Comparison of ENCODE assay signal across 7 mouse cellular contexts in the genomic region with DNA sequence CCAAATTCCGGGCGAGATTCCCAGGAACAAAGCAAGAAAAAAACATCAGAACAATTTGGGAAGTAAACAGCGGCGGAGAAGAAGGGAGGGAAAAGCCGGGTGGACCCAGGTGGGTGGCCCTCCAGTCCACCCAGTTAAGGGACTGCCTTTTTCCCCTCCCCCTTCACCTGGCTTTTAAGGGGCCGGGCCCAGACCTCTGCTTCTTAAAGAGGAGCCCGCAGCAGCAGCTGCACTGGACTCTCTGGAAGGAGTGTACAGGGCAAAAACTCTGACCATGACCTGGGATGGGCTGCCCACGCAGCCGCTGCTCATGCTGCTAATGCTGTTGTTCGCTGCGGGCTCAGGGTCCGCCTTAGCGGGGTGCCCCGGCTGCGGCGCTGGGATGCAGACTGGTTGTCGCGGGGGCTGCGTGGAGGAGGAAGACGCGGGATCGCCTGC. TPM values are rescaled to one million over a fixed set of nuclear protein-coding genes. Genes with fewer than 3 reads are reported as not detected.
DNase-seq lines count a peak whose midpoint lies in the region; ATAC-seq and TF ChIP-seq lines count a peak whose summit lies in the region.

TSS of gene Igfbp6 (plus strand) at position 89 of the 438 bp plus-strand sequence.

- H3K36me3 ChIP-seq in thymus, adult 2 months (ENCODE audit: control insufficient read depth, insufficient read depth, low read length): no peaks in the 10 kb centered on the region
- no peaks in the 10 kb centered on the region for H3K36me3 ChIP-seq in hindbrain, embryonic 15.5 days
- H3K36me3 ChIP-seq in lung, postnatal 0 days (ENCODE audit: insufficient read depth, low read length): no peaks in the 10 kb centered on the region

- no peak for TF ChIP-seq EP300 in lung, postnatal 0 days (IDR thresholded peaks at IDR 0.05)

- no peak for ATAC-seq in hindbrain, embryonic 15.5 days (ENCODE audit: low FRiP score, low read depth)
- peak; percentile 42 for ATAC-seq in lung, postnatal 0 days

- TF ChIP-seq POLR2A in thymus, adult 2 months (IDR thresholded peaks at IDR 0.05; ENCODE audit: control insufficient read depth, extremely low read depth, insufficient read depth, low read length, poor library complexity): no peak

- no peak for DNase-seq in thymus, adult 2 months
- no peak for DNase-seq in thymus, postnatal 4 days
- DNase-seq in gastrocnemius, adult 8-10 months (ENCODE audit: low spot score in 2 of 2): no peak
- peak; percentile 59 for DNase-seq in lung, postnatal 0 days (ENCODE audit: low spot score)
- peak; percentile 63 for DNase-seq in testis, postnatal 10 days (ENCODE audit: low spot score)
- no peak for DNase-seq in cerebellum, adult 9-10 months

- no peak within 1 kb of the TSS for H3K27ac ChIP-seq in thymus, adult 2 months (ENCODE audit: control insufficient read depth, insufficient read depth, low read length)
- H3K27ac ChIP-seq in hindbrain, embryonic 15.5 days (replicated peaks): no peak within 1 kb of the TSS
- peak within 1 kb of the TSS; percentile 79 for H3K27ac ChIP-seq in lung, postnatal 0 days (ENCODE audit: low read length)

- no peak within 1 kb of the TSS for H3K9ac ChIP-seq in hindbrain, embryonic 15.5 days
- H3K9ac ChIP-seq in lung, postnatal 0 days (replicated peaks; ENCODE audit: low read depth): peak within 1 kb of the TSS; percentile 55

- peaks cover 5% of the 10 kb centered on the region for H3K4me1 ChIP-seq in thymus, adult 2 months (replicated peaks; ENCODE audit: control insufficient read depth, insufficient read depth, low read length)
- H3K4me1 ChIP-seq in hindbrain, embryonic 15.5 days (replicated peaks): no peaks in the 10 kb centered on the region
- peaks cover 7% of the 10 kb centered on the region; the same call in 1 of the 2 replicates for H3K4me1 ChIP-seq in lung, postnatal 0 days (ENCODE audit: insufficient read depth, low read depth, low read length)

- H3K4me3 ChIP-seq in thymus, adult 2 months (ENCODE audit: control insufficient read depth, insufficient read depth, low read length): no peak within 1 kb of the TSS
- 0 out of 2 replicates have a peak within 1 kb of the TSS, but pooled peaks have one; percentile 0 for H3K4me3 ChIP-seq in hindbrain, embryonic 15.5 days
- peak within 1 kb of the TSS; percentile 40 for H3K4me3 ChIP-seq in lung, postnatal 0 days (ENCODE audit: low read depth, low read length)

- 62% methylated on average over 22 of the region's 22 CpGs for WGBS in thymus, adult 2 months
- WGBS in hindbrain, embryonic 15.5 days: 9% methylated on average over 22 of the region's 22 CpGs
- 10% methylated on average over 22 of the region's 22 CpGs for WGBS in lung, postnatal 0 days

- no peaks in the 10 kb centered on the region; the same call in 1 of the 2 replicates for H3K27me3 ChIP-seq in thymus, adult 2 months (ENCODE audit: control insufficient read depth, insufficient read depth, low read length)
- peaks cover 34% of the 10 kb centered on the region for H3K27me3 ChIP-seq in hindbrain, embryonic 15.5 days
- no peaks in the 10 kb centered on the region; the same call in 1 of the 2 replicates for H3K27me3 ChIP-seq in lung, postnatal 0 days (replicated peaks; ENCODE audit: insufficient read depth, low read length)

- no peaks in the 10 kb centered on the region for H3K9me3 ChIP-seq in hindbrain, embryonic 15.5 days
- H3K9me3 ChIP-seq in lung, postnatal 0 days (ENCODE audit: low read length): no peaks in the 10 kb centered on the region

- peak within 1 kb of the TSS; percentile 14 for H3K4me2 ChIP-seq in hindbrain, embryonic 15.5 days
- peak within 1 kb of the TSS; percentile 59 for H3K4me2 ChIP-seq in lung, postnatal 0 days (replicated peaks; ENCODE audit: low read depth, low read length)

- no peak for TF ChIP-seq CTCF in thymus, adult 2 months (IDR thresholded peaks at IDR 0.05; ENCODE audit: borderline replicate concordance, control insufficient read depth, extremely low read depth, insufficient read depth, low read length, poor library complexity)
- TF ChIP-seq CTCF in lung, postnatal 0 days (IDR thresholded peaks at IDR 0.05): no peak

RNA-seq across cellular contexts. Expression of gene Igfbp6, which starts in this region (rescaled TPM):
- polyA plus RNA-seq in thymus, adult 2 months (2012; rRNA removed): 17.8 and 30.2 TPM in 2 replicates
- 10 to 100 TPM; 14.2 to 49.0 (median 27.1) TPM for total RNA-seq in gastrocnemius, adult 8-10 months (2022)
- polyA plus RNA-seq in hindbrain, embryonic 15.5 days (2015; fragmentation: Nextera tagmentation; extraction: Ambion mirVana): 3.3 and 5.6 TPM in 2 replicates
- 109 and 123 TPM in 2 replicates for polyA plus RNA-seq in lung, postnatal 0 days (2015; fragmentation: Nextera tagmentation; extraction: Ambion mirVana)

Comparison
In these comparisons a context has a peak if more than half of its experiments do, and no peak if none do; other contexts are left out.
1. DNase-seq: peak in lung, postnatal 0 days (single experiment) and testis, postnatal 10 days (single experiment); none in thymus, adult 2 months (single experiment), thymus, postnatal 4 days (single experiment), gastrocnemius, adult 8-10 months (0 of 2) and cerebellum, adult 9-10 months (single experiment).